Mouse (Mus musculus) spleen, embryonic (tissue): Measurements from ENCODE around the gene Tmem210.

ENCODE experiments used
- CTCF ChIA-PET: fragments of 350-600 bp; sonication (Branson Sonifier 250); formaldehyde crosslinking; loops from one replicate; lab custom pipeline; 2022; lab: Charles Lee

The Tmem210 gene

DNA sequence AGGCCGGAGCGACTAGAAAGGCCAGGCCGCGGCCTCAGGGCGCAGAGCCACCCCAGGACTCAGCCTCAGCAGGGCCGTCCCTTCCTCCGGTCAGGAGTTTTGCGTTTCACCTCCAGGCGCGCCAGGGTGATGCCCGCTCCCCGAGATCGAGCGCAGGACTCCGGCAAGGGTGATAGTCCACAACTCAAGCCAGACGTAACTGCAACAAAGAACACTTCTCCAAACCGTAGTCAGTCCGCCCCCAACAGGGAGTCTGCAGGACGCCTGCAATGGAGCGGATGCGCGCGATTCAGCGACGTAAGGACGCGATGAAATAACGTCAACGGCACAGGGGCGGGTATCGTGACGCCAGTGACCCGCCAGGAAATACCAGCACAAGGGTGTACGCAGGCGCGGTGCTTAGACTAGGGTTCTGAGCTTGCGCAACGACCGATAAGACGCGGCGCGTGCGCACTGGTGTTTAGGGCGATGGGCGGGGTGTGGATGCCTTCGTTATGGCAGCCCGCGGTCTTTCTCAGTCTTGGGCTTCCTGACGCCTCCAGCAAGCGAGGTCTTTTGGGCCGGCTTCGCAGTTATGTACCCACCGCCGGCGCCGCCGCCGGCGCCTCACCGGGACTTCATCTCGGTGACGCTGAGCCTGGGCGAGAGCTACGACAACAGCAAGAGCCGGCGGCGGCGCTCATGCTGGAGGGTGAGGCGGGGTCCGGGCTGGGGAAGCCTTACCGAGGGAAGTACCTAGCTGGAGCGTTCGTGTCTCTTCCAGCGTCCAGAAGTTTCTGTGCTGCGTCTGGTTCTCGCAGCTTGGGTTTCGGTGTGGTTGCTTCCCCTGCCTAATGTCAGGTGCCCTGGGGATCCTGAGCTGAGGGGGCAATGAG lies 44.6 kb downstream of the Tmem210 start, which contains the start of gene Man1b1:
Gene Man1b1 (plus strand): TSS at position 53 of the 875 bp plus-strand sequence.
- CTCF ChIA-PET = no interaction called here

DNA sequence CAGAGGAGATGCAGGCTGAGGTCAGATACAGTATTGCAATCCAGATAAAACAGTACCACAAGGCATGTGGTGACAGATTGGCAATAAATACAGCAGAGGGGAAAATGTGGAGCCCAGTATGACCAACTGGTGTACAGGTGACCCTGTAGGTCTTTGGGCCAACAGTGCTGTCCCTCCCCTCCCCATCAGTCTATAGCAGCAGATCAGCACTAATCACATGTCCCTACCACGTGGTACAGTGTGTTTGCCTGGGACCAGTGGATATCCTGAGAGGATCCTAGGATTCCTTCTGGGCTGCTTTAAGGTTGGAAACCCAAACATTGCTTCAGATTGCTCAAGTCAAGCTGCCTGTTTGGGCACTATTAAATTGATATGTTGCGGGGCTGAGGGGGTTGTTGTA lies 45.6 kb downstream of the Tmem210 start:
- CTCF ChIA-PET = no interaction called here

DNA sequence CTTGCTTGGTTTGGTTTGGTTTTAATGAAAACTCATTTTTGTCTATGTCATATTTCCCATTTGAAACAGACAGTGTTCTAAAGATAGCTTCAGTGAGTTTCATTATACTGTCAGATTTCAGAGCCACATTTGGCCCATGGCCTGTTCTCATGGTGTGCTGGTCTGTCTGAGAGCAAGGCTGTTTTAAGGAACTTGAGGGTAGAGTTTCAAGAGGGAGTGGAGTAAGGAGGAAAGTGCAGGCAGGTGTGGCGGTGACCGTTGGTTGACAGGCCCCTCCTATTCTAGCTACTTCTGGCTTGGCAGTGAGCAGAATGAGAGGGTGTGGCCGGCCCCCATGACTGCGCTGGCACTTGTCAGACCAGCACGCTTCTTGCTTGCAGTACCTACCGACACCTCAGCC lies 50.4 kb downstream of the Tmem210 start:
- CTCF ChIA-PET = interaction anchor here (0.5 kb wide), 1 partner anchor 9 kb away, joined by 3 read pairs; no protein-coding TSS in a partner anchor
